Mouse (Mus musculus): ENCODE data around the gene 4430402I18Rik.
A peak's percentile ranks its signal among the peaks of the same experiment; 100 is the strongest.

Gene 4430402I18Rik

GRCm38 (mm10) chr19:28968178-28968577 lies 578 bp upstream of the 4430402I18Rik start:
- no peak for DNase-seq (ENCODE audit: low read depth)

GRCm38 (mm10) chr19:28964552-28964903 lies 3.1 kb downstream of the 4430402I18Rik start:
- no peak for DNase-seq (ENCODE audit: low read depth)

- DNase-seq (ENCODE audit: low read depth): peak; percentile 87
These were observed 3.6 kb downstream of the 4430402I18Rik start, which contains the start of gene Plpp6 for GRCm38 (mm10) chr19:28963842-28964551. TSS of gene Plpp6 (plus strand) at chr19:28963953.

GRCm38 (mm10) chr19:28963513-28963841 lies 4.1 kb downstream of the 4430402I18Rik start:
- DNase-seq (ENCODE audit: low read depth): no peak

- DNase-seq (ENCODE audit: low read depth): no peak
These were observed 4.5 kb downstream of the 4430402I18Rik start for GRCm38 (mm10) chr19:28963113-28963512.

GRCm38 (mm10) chr19:28951251-28951650 lies 16.3 kb downstream of the 4430402I18Rik start:
- no peak for DNase-seq (ENCODE audit: low read depth)

- no peak for DNase-seq (ENCODE audit: low read depth)
These were observed 20.3 kb downstream of the 4430402I18Rik start for GRCm38 (mm10) chr19:28947311-28947710.

GRCm38 (mm10) chr19:28946782-28947181 lies 20.8 kb downstream of the 4430402I18Rik start:
- DNase-seq (ENCODE audit: low read depth): no peak

GRCm38 (mm10) chr19:28941271-28941670 lies 26.3 kb downstream of the 4430402I18Rik start:
- no peak for DNase-seq (ENCODE audit: low read depth)

- DNase-seq (ENCODE audit: low read depth): no peak
These were observed 27.3 kb downstream of the 4430402I18Rik start for GRCm38 (mm10) chr19:28940135-28940874.

GRCm38 (mm10) chr19:28934897-28935296 lies 32.7 kb downstream of the 4430402I18Rik start:
- DNase-seq (ENCODE audit: low read depth): no peak

GRCm38 (mm10) chr19:28929034-28929433 lies 38.6 kb downstream of the 4430402I18Rik start:
- DNase-seq (ENCODE audit: low read depth): no peak

- DNase-seq (ENCODE audit: low read depth): no peak
These were observed 40.2 kb downstream of the 4430402I18Rik start for GRCm38 (mm10) chr19:28927396-28927795.

- DNase-seq (ENCODE audit: low read depth): no peak
These were observed 41.2 kb downstream of the 4430402I18Rik start for GRCm38 (mm10) chr19:28926366-28926765.

- DNase-seq (ENCODE audit: low read depth): no peak
These were observed 49.8 kb downstream of the 4430402I18Rik start for GRCm38 (mm10) chr19:28917839-28918238.

- DNase-seq (ENCODE audit: low read depth): no peak
These were observed 51.1 kb downstream of the 4430402I18Rik start for GRCm38 (mm10) chr19:28916492-28916891.

GRCm38 (mm10) chr19:28915602-28916250 lies 51.9 kb downstream of the 4430402I18Rik start:
- no peak for DNase-seq (ENCODE audit: low read depth)

- DNase-seq (ENCODE audit: low read depth): no peak
These were observed 53.0 kb downstream of the 4430402I18Rik start for GRCm38 (mm10) chr19:28914598-28914997.

GRCm38 (mm10) chr19:28908693-28909092 lies 58.9 kb downstream of the 4430402I18Rik start:
- DNase-seq (ENCODE audit: low read depth): no peak

- DNase-seq (ENCODE audit: low read depth): no peak
These were observed 59.4 kb downstream of the 4430402I18Rik start for GRCm38 (mm10) chr19:28908186-28908585.

- DNase-seq (ENCODE audit: low read depth): no peak
These were observed 64.0 kb downstream of the 4430402I18Rik start for GRCm38 (mm10) chr19:28903536-28904119.

- no peak for DNase-seq (ENCODE audit: low read depth)
These were observed 64.8 kb downstream of the 4430402I18Rik start for GRCm38 (mm10) chr19:28902806-28903205.

GRCm38 (mm10) chr19:28902111-28902510 lies 65.5 kb downstream of the 4430402I18Rik start:
- no peak for DNase-seq (ENCODE audit: low read depth)
